Mouse (Mus musculus): Measurements from ENCODE around the gene Polr2a. TPM values are rescaled to one million over a fixed set of nuclear protein-coding genes. Genes with fewer than 3 reads are reported as not detected.

The Polr2a gene
- polyA plus RNA-seq, 1 experiment, result 69.5 TPM

- H3K36me3 ChIP-seq (ENCODE audit: control insufficient read depth, insufficient read depth), result no peaks in the 10 kb centered on the region
- H3ac ChIP-seq (ENCODE audit: control insufficient read depth, insufficient read length), result no peak overlapping the region
- peaks cover 19% of the 10 kb centered on the region for H3K79me2 ChIP-seq (ENCODE audit: control insufficient read depth, insufficient read depth)
- TF ChIP-seq POLR2AphosphoS2 (IDR thresholded peaks at IDR 0.05; ENCODE audit: insufficient read length, low read depth), result no peak
- TF ChIP-seq CEBPB (IDR thresholded peaks at IDR 0.05; ENCODE audit: insufficient read depth, poor library complexity, severe bottlenecking), result no peak
- no peak for TF ChIP-seq REST (IDR thresholded peaks at IDR 0.05; ENCODE audit: insufficient read depth, insufficient read length)
- TF ChIP-seq MYOD1 (IDR thresholded peaks at IDR 0.05; ENCODE audit: control insufficient read depth in 1 of 3, insufficient read length in 2 of 3, low read depth in 2 of 3), result no peak
- no peak for TF ChIP-seq TCF12 (IDR thresholded peaks at IDR 0.05; ENCODE audit: insufficient read depth, poor library complexity, severe bottlenecking)
- TF ChIP-seq USF1 (IDR thresholded peaks at IDR 0.05; ENCODE audit: low read depth), result no peak
- TF ChIP-seq MAX (IDR thresholded peaks at IDR 0.05; ENCODE audit: low read depth), result no peak
- no peaks in the 10 kb centered on the region for H3K27me3 ChIP-seq (ENCODE audit: control insufficient read depth, insufficient read depth, insufficient read length)
- H3K4me2 ChIP-seq (ENCODE audit: low read depth), result no peak overlapping the region
- H3K4me3 ChIP-seq, result no peak overlapping the region
Measured at GRCm38 (mm10) chr11:69684128-69684745, 74.2 kb downstream of the Polr2a start.

Other genes starting within 250 kb of the Polr2a start
- 0.24 TPM for gene Dnah2, start 209.5 kb downstream of the Polr2a start, polyA plus RNA-seq (2012; fragmentation: generic; extraction: Trizol)
- gene Efnb3, start 198.4 kb downstream of the Polr2a start, polyA plus RNA-seq (2012; fragmentation: generic; extraction: Trizol), result 0.36 TPM
- 9.1 TPM for gene Wrap53, start 178.4 kb downstream of the Polr2a start, polyA plus RNA-seq (2012; fragmentation: generic; extraction: Trizol)
- 119 TPM for gene Trp53, start 178.3 kb downstream of the Polr2a start, polyA plus RNA-seq (2012; fragmentation: generic; extraction: Trizol)
- 6.6 TPM for gene Atp1b2, start 152.7 kb downstream of the Polr2a start, polyA plus RNA-seq (2012; fragmentation: generic; extraction: Trizol)
- gene Shbg, start 140.7 kb downstream of the Polr2a start, polyA plus RNA-seq (2012; fragmentation: generic; extraction: Trizol), result 0.05 TPM
- gene Sat2, start 136.6 kb downstream of the Polr2a start, polyA plus RNA-seq (2012; fragmentation: generic; extraction: Trizol), result 3.6 TPM
- 104 TPM for gene Fxr2, start 125.6 kb downstream of the Polr2a start, polyA plus RNA-seq (2012; fragmentation: generic; extraction: Trizol)
- 0.07 TPM for gene Sox15, start 103.3 kb downstream of the Polr2a start, polyA plus RNA-seq (2012; fragmentation: generic; extraction: Trizol)
- gene Mpdu1, start 96.0 kb downstream of the Polr2a start, polyA plus RNA-seq (2012; fragmentation: generic; extraction: Trizol), result 39.1 TPM
- gene Cd68, start 92.5 kb downstream of the Polr2a start, polyA plus RNA-seq (2012; fragmentation: generic; extraction: Trizol), result 0.96 TPM
- 553 TPM for gene Eif4a1, start 86.2 kb downstream of the Polr2a start, polyA plus RNA-seq (2012; fragmentation: generic; extraction: Trizol)
- gene Senp3, start 76.6 kb downstream of the Polr2a start, polyA plus RNA-seq (2012; fragmentation: generic; extraction: Trizol), result 70.5 TPM
- gene Tnfsf13, start 72.9 kb downstream of the Polr2a start, polyA plus RNA-seq (2012; fragmentation: generic; extraction: Trizol), result 0.07 TPM
- gene Tnfsf12, start 62.8 kb downstream of the Polr2a start, polyA plus RNA-seq (2012; fragmentation: generic; extraction: Trizol), result 5.5 TPM
- 1.6 TPM for gene Tnfsfm13, start 62.5 kb downstream of the Polr2a start, polyA plus RNA-seq (2012; fragmentation: generic; extraction: Trizol)
- 0.26 TPM for gene Slc35g3, start 3.3 kb upstream of the Polr2a start, polyA plus RNA-seq (2012; fragmentation: generic; extraction: Trizol)
- gene Zbtb4, start 7.3 kb upstream of the Polr2a start, polyA plus RNA-seq (2012; fragmentation: generic; extraction: Trizol), result 9.4 TPM
- 95.3 TPM for gene Chrnb1, start 37.3 kb upstream of the Polr2a start, polyA plus RNA-seq (2012; fragmentation: generic; extraction: Trizol)
- gene Fgf11, start 43.2 kb upstream of the Polr2a start, polyA plus RNA-seq (2012; fragmentation: generic; extraction: Trizol), result 17.5 TPM
- gene Tmem102, start 47.0 kb upstream of the Polr2a start, polyA plus RNA-seq (2012; fragmentation: generic; extraction: Trizol), result 0.61 TPM
- gene Gm39566, start 56.7 kb upstream of the Polr2a start, polyA plus RNA-seq (2012; fragmentation: generic; extraction: Trizol), result 0.02 TPM
- not detected for gene Spem2, start 59.8 kb upstream of the Polr2a start, polyA plus RNA-seq (2012; fragmentation: generic; extraction: Trizol)
- gene Spem1, start 63.5 kb upstream of the Polr2a start, polyA plus RNA-seq (2012; fragmentation: generic; extraction: Trizol), result 0.05 TPM
- 12.8 TPM for gene Nlgn2, start 79.1 kb upstream of the Polr2a start, polyA plus RNA-seq (2012; fragmentation: generic; extraction: Trizol)
- 259 TPM for gene Tmem256, start 79.9 kb upstream of the Polr2a start, polyA plus RNA-seq (2012; fragmentation: generic; extraction: Trizol)
- gene Plscr3, start 87.7 kb upstream of the Polr2a start, polyA plus RNA-seq (2012; fragmentation: generic; extraction: Trizol), result 91.9 TPM
- not detected for gene Tnk1, start 100.1 kb upstream of the Polr2a start, polyA plus RNA-seq (2012; fragmentation: generic; extraction: Trizol)
- gene Tmem95, start 119.4 kb upstream of the Polr2a start, polyA plus RNA-seq (2012; fragmentation: generic; extraction: Trizol), result not detected
- gene Kctd11, start 122.8 kb upstream of the Polr2a start, polyA plus RNA-seq (2012; fragmentation: generic; extraction: Trizol), result 24.5 TPM
- 1.4 TPM for gene Acap1, start 136.9 kb upstream of the Polr2a start, polyA plus RNA-seq (2012; fragmentation: generic; extraction: Trizol)
- 3.0 TPM for gene 2810408A11Rik, start 142.3 kb upstream of the Polr2a start, polyA plus RNA-seq (2012; fragmentation: generic; extraction: Trizol)
- 42.2 TPM for gene Neurl4, start 142.4 kb upstream of the Polr2a start, polyA plus RNA-seq (2012; fragmentation: generic; extraction: Trizol)
- 38.0 TPM for gene Gps2, start 155.3 kb upstream of the Polr2a start, polyA plus RNA-seq (2012; fragmentation: generic; extraction: Trizol)
- 1,243 TPM for gene Eif5a, start 163.3 kb upstream of the Polr2a start, polyA plus RNA-seq (2012; fragmentation: generic; extraction: Trizol)
- 0.12 TPM for gene Ybx2, start 177.2 kb upstream of the Polr2a start, polyA plus RNA-seq (2012; fragmentation: generic; extraction: Trizol)
- 14.1 TPM for gene Slc2a4, start 189.6 kb upstream of the Polr2a start, polyA plus RNA-seq (2012; fragmentation: generic; extraction: Trizol)
- gene Cldn7, start 206.1 kb upstream of the Polr2a start, polyA plus RNA-seq (2012; fragmentation: generic; extraction: Trizol), result not detected
- gene Ctdnep1, start 222.5 kb upstream of the Polr2a start, polyA plus RNA-seq (2012; fragmentation: generic; extraction: Trizol), result 146 TPM
- gene Elp5, start 223.9 kb upstream of the Polr2a start, polyA plus RNA-seq (2012; fragmentation: generic; extraction: Trizol), result 91.5 TPM
- gene Gabarap, start 232.5 kb upstream of the Polr2a start, polyA plus RNA-seq (2012; fragmentation: generic; extraction: Trizol), result 530 TPM
- 58.6 TPM for gene Phf23, start 237.1 kb upstream of the Polr2a start, polyA plus RNA-seq (2012; fragmentation: generic; extraction: Trizol)
- 24.3 TPM for gene Dvl2, start 242.0 kb upstream of the Polr2a start, polyA plus RNA-seq (2012; fragmentation: generic; extraction: Trizol)